Mouse (Mus musculus) regulatory T cell (primary cell): ENCODE data around the gene Ssu72.
"Not testable (repeated sequence)": the region's sequence is repeated elsewhere in the genome, so short reads cannot be mapped to it uniquely, and the experiment has no call there.

Experiments used
- in situ Hi-C: fragments of 300-600 bp; cut with MboI, MseI; formaldehyde crosslinking; loops from one replicate; pipeline ENCODE4 v1.15.1; 2025; ENCODE audit warnings: high pct_unique_total_duplicates

Ssu72 gene

GRCm38 (mm10) chr4:155704721-155705591, at the start of gene Ssu72:
Gene Ssu72, plus strand, starts transcription at chr4:155704800.
- in situ Hi-C loops, result no loop called here

GRCm38 (mm10) chr4:155656214-155656751, 48.3 kb upstream of the Ssu72 start:
- in situ Hi-C loops, result no loop called here

GRCm38 (mm10) chr4:155658961-155659360, 45.6 kb upstream of the Ssu72 start:
- in situ Hi-C loops, result no loop called here

DNA sequence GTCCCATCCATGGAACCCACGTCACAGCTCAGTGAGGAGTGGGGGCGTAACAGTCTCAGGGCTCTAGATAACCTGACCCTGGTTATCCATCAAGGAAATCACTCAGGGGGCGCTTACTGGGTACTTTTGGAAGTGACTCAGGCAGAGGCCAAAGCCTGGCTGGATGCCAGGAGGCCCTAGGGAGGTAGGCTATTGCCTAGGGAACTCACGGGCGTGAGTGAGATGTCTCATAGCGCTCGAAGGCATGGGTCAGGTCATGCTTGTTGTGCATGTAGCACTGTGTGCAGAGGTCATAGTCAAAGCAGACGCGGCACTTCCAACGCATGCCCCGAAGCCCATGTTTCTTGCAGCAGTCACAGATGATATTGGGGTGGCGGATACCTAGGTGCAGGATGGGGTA, 44.0 kb upstream of the Ssu72 start:
- in situ Hi-C loops, result no loop called here

GRCm38 (mm10) chr4:155666903-155667302, 37.7 kb upstream of the Ssu72 start:
- in situ Hi-C loops, result no loop called here

DNA sequence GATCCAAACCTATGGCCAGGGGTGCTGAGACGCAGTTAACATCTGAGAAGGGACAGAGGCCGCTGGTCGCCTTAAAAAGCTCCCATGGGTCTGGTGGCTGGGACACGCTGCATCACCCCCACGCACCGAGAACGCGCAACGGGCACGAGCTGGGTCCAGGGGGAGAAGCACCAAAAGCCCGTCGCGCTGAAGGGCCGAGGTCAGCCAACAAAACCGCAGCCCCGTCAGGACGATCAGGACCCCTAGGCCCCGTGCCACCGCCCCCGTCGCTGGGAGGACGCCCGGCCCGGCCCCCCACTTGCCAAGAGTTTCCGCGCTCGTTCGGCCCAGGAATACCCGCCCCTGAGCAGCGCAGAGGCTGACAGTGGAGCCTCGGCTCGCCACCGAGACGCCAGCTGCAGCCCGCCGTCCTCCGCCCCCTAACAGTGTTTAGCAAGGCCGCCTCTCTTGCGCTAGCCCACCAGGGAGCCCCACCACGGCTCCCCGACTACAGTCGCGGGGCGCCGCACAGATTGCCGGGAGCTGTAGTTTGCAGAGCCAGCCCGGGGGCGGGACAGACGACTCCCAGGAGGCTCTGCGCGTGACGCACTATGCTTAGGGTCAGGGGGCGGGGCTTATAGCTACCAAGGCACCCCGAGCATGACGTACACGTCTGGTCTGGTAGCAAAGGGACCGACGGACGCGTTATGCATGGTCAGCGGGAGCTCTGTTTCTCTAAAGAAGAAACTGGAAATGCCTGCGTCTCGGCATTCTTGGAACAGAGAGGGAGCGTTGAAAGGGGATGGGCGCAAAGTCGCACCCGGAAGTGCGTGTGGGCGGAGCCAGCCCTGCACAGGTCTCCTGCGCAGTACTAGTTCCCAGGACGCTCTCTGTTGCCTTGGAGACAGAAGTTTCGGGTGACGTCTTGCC, 35.7 kb upstream of the Ssu72 start, which contains the start of gene Mib2:
Gene Mib2, minus strand, starts transcription at position 510 of the 909 bp plus-strand sequence.
- in situ Hi-C loops, result no loop called here

- in situ Hi-C loops, result no loop called here
These were observed 35.0 kb upstream of the Ssu72 start for GRCm38 (mm10) chr4:155669598-155670075.

DNA sequence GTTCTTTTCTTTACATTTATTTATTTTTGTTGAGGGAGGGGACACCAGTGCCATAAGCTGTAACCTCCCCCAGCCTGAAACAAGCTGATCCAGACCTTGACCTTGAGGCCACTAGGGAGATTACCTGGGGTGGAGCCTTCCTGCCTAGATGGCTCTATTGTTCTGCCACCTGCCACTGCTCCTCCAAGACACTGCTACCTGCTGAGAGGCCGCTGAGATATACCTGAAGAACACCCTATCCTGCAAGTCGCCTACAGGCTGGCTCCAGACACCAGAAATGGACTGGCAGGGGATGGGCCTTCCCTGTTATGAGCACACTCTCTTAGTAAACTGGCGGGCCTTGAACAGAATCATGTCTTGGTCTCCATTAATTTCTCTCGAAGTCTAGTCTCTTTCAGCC, 34.4 kb upstream of the Ssu72 start:
- in situ Hi-C loops, result not testable (repeated sequence)

DNA sequence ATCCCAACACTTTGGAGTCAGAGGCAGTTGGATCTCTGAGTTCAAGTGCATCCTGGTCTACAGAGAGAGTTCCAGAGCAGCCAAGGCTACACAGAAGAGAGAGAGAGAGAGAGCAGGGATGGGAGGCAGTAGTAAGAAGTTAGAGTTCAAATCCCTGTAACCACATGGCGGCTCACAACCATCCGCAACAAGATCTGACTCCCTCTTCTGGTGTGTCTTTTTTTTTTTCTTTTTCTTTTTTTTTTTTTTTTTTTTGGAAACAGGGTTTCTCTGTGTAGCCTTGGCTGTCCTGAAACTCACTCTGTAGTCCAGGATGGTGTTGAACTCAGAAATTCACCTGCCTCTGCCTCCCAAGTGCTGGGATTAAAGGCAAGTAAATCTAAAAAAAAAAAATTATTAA, 32.5 kb upstream of the Ssu72 start:
- in situ Hi-C loops, result no loop called here

DNA sequence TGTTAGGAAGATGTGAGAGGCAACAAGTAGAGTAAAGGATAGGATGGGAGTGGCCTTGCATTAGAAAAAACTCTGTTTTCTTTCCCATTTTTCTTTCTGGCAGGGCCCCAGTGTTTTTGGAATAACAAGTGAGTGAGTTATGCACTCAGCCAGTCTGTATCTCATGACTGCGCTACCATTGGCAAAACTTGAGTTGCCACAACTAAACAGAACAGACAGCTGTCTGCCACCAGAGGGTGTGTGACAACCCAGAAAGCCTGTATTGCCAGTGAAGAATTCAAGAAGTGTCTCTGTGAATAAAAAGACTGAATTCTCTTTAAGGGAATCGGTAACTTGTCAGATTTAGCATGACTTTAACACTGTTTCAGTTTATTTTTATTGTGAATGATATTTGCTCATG, 28.6 kb upstream of the Ssu72 start:
- in situ Hi-C loops, result no loop called here

- in situ Hi-C loops, result not testable (repeated sequence)
These were observed 20.8 kb upstream of the Ssu72 start for GRCm38 (mm10) chr4:155683670-155684277.

GRCm38 (mm10) chr4:155687764-155688163, 16.8 kb upstream of the Ssu72 start:
- in situ Hi-C loops, result not testable (repeated sequence)

GRCm38 (mm10) chr4:155690571-155691375, 13.8 kb upstream of the Ssu72 start:
- in situ Hi-C loops, result no loop called here

DNA sequence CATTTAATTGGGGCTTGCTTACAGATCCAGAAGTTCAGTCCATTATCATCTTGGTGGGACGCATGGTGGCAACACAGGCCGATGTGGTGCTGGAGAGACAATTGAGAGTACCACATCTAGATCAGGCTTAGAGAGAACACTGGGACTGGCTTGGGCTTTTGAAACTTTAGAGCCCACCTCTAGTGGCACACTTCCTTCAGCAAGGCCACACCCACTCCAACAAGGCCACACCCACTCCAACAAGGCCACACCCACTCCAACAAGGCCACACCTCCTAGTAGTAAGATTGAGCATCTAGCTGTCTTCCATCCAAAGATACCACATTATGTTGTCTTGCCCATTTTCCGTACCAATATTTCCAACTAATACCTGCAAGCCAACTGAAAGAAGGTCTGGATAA, 12.2 kb upstream of the Ssu72 start:
- in situ Hi-C loops, result no loop called here

- in situ Hi-C loops, result no loop called here
These were observed 10.5 kb upstream of the Ssu72 start, which contains the start of gene Fndc10 for GRCm38 (mm10) chr4:155694111-155694481. Gene Fndc10, plus strand, starts transcription at chr4:155694342.

DNA sequence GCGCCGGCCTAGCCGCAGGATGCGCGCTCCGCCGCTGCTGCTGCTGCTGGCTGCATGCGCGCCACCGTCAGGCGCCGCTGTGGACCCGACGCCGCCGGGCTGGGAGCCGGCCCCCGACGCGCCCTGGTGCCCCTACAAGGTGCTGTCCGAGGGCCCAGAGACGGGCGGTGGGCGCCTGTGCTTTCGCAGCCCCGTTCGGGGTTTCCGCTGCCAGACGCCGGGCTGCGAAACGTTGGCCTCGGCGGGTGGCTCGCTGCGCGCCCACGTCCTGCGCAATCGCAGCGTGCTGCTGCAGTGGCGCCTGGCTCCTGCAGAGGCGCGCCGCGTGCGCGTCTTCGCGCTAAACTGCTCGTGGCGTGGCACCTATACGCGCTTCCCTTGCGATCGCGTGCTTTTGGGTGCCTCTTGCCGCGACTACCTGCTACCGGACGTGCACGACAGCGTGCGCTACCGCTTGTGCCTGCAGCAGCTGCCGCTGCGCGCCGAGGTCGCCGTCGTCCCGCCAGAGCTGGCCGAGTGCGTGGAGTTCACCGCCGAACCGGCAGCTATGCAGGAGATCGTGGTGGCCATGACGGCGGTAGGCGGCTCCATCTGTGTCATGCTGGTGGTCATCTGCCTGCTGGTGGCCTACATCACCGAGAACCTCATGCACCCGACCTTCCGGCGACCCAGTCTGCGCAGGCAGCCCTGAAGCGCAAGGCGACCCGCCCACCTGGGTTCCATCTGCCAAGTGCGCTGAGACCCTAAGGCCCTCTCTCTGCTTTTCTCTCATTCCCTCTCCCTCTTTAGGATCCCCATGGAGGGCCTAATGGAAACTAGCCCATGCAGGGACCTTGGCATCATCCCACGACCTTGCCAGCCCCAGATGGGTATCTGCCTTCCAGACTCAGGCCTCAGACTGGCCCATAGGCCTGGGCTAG, 9.9 kb upstream of the Ssu72 start:
- in situ Hi-C loops, result loop anchor here (5.0 kb wide), 1 partner anchor 52 kb away; no protein-coding TSS in a partner anchor

DNA sequence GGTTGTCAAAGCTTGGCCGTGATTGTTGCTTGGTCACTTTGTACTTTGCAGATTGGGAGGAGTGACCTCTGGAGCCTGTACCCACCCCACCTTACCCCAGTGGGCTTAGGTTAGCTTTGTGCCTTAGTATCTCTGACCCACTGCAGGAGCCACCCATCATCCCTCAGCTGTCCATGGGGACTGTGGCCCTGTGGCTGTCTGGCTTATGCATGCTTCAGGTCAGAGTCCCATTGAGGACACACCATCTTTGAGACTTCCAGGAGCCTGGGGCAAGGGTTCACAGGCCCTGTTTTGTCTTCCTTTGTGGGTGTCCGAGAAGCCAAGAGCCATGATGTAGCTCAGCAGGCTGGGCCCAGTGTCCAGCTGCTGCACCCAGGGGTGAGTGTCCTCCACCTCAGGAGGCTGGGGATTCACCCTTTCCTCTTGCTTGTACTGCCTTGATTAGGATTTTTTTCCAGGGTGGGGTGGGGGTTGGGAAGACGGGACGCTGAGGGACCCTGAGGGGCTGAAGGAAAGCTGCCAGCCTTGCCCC, 9.0 kb upstream of the Ssu72 start:
- in situ Hi-C loops, result loop anchor here (5.0 kb wide), 1 partner anchor 53 kb away; no protein-coding TSS in a partner anchor

DNA sequence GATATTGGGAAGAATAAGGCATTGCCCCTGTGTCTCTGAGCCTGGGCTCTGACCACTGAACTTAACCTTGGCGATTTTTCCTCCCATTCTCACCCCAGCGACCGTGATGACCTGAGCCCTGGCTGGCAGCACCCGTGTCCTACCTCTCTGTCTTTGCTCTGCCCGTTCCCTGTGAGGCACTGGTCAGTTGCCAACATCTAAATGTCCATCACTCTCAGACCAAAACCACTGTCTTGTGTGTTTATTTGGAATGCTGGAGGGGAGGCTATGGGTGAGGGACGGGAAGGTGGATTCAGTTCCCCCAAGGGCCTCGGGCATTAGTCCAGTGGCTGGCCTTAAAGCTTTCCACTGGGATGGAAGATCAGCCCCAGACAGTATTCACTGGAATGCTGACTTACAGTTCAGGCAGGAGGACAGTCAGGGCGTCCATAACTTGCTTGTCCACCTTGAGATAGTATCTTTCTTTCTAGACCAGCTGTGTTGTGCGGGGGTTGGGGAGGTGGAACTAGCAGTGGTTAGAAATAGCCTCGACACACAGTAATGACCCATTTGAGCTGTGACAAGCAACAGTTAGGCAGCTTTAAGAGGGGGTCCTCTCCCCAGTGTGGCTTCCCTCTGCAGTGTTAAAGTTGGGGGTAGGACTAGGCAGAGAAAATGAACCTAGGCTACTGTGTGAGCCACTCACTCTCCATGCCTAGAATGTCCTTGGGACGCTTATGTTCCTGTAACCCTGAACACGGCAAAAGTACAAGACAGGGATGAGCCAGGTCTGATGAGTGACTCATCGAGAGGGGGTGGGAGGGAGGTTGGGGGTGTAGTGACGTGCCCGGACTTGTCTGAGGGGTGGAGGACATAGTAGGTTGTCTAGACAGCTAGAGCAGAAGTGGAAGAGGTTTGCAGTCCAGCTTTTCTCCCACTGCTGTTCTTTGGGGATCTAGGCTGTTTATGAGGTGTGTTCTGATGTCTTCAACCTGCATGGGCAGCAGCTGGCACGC, 8.0 kb upstream of the Ssu72 start:
- in situ Hi-C loops, result loop anchor here (5.0 kb wide), 1 partner anchor 54 kb away; no protein-coding TSS in a partner anchor
